Mouse (Mus musculus) liver, postnatal 0 days (tissue): Measurements from ENCODE around the gene 2010300C02Rik.

ENCODE experiments used
- CTCF ChIP-seq: sonication (generic); IDR thresholded peaks from 2 replicates; pipeline ENCODE4 v1.5.1; 2016; ENCODE audit warnings: antibody characterized with exemption, low read depth
- EP300 ChIP-seq: IDR thresholded peaks from 2 replicates; pipeline ENCODE4 v1.6.1; 2016; ENCODE audit warnings: antibody characterized with exemption, low read depth, mild to moderate bottlenecking

- TF ChIP-seq CTCF (no peak), EP300 (no peak)
Measured at GRCm38 (mm10) chr1:37602268-37602667, 117.6 kb downstream of the 2010300C02Rik start.
